Mouse (Mus musculus) liver, embryonic 16.5 days (tissue): ENCODE results near the gene Msn. TPM values are rescaled to one million over a fixed set of nuclear protein-coding genes. Genes with fewer than 3 reads are reported as not detected.

Experiments used
- ATAC-seq: fragments of 200-750 bp; cut with Nextera tagmentation; 2 replicates; pipeline ENCODE4 v1.8.0; 2017; ENCODE audit warnings: low read depth, mild to moderate bottlenecking, moderate number of reproducible peaks, moderate library complexity
- H3K27ac ChIP-seq: fragments of 300-500 bp; sonication (generic); 2 replicates; pipeline ENCODE4 v1.5.1; 2014; ENCODE audit warnings: mild to moderate bottlenecking, low read length
- H3K27me3 ChIP-seq: fragments of 300-500 bp; sonication (generic); 2 replicates; pipeline ENCODE4 v1.6.1; 2014; ENCODE audit warnings: low read depth, low read length, mixed read lengths; ENCODE audit not compliant: control insufficient read depth, insufficient read depth
- H3K36me3 ChIP-seq: fragments of 300-500 bp; sonication (generic); 2 replicates; pipeline ENCODE4 v1.6.1; 2014; ENCODE audit warnings: mild to moderate bottlenecking; ENCODE audit not compliant: control insufficient read depth, insufficient read depth
- H3K4me1 ChIP-seq: fragments of 300-500 bp; sonication (generic); 2 replicates; pipeline ENCODE4 v1.6.1; 2014; ENCODE audit warnings: low read depth, low read length, mixed read lengths; ENCODE audit not compliant: control insufficient read depth
- H3K4me2 ChIP-seq: fragments of 300-500 bp; sonication (generic); 2 replicates; pipeline ENCODE4 v1.6.1; 2014; ENCODE audit warnings: low read depth, low read length, mixed read lengths
- H3K4me3 ChIP-seq: fragments of 300-500 bp; sonication (generic); 2 replicates; pipeline ENCODE4 v1.5.1; 2014; ENCODE audit warnings: low read depth, mild to moderate bottlenecking, low read length
- H3K9ac ChIP-seq: fragments of 300-500 bp; sonication (generic); 2 replicates; pipeline ENCODE4 v1.6.1; 2014; ENCODE audit warnings: low read depth, low read length
- H3K9me3 ChIP-seq: fragments of 300-500 bp; sonication (generic); replicated peaks from 2 replicates; pipeline ENCODE4 v1.6.1; 2016; ENCODE audit warnings: low read length; ENCODE audit not compliant: control insufficient read depth
- WGBS: fragments of 180-500 bp; shearing (Covaris S2); extraction: QIAGEN DNeasy Blood & Tissue Kit; methylation state at CpG from one replicate; pipeline ENCODE4 v1.1.7; 2014; ENCODE audit not compliant: insufficient replicate concordance; 5-methylcytosine and 5-hydroxymethylcytosine counted together
- polyA plus RNA-seq: library from polyadenylated mRNA; unstranded; fragments of >200 nt; fragmentation: Nextera tagmentation; extraction: Ambion mirVana; gene quantifications from 2 replicates; pipeline ENCODE4 v1.2.1, GENCODE M21; 2015

The Msn gene
- polyA plus RNA-seq: 53.5 and 54.8 TPM in 2 replicates

- peak; percentile 89 for ATAC-seq
- Histone ChIP-seq H3K27me3 (no peaks in the 10 kb centered on the region; the same call in 1 of the 2 replicates), H3K4me2 (peak within 1 kb of the TSS; percentile 82), H3K9ac (peak within 1 kb of the TSS; percentile 73), H3K4me1 (peaks cover 3% of the 10 kb centered on the region), H3K9me3 (no peaks in the 10 kb centered on the region), H3K4me3 (peak within 1 kb of the TSS; percentile 75), H3K36me3 (no peaks in the 10 kb centered on the region), H3K27ac (peak within 1 kb of the TSS; percentile 79)
- WGBS: 23% methylated on average over 30 of the region's 44 CpGs
These were observed at the start of gene Msn for GRCm38 (mm10) chrX:96095509-96096499. Gene Msn, plus strand, starts transcription at chrX:96096042.

- no peak for ATAC-seq
- no peak overlapping the region for H3K4me2 ChIP-seq
- H3K36me3 ChIP-seq: no peaks in the 10 kb centered on the region
- no peaks in the 10 kb centered on the region for H3K27me3 ChIP-seq
- no peaks in the 10 kb centered on the region for H3K9me3 ChIP-seq
- 46% methylated on average over 1 of the region's 1 CpGs for WGBS
- no peak overlapping the region for H3K27ac ChIP-seq
- H3K9ac ChIP-seq: no peak overlapping the region
- H3K4me1 ChIP-seq: no peaks in the 10 kb centered on the region
- no peak overlapping the region for H3K4me3 ChIP-seq
These were observed 43.0 kb upstream of the Msn start for GRCm38 (mm10) chrX:96052798-96053197.

- ATAC-seq: no peak
- no peaks in the 10 kb centered on the region for H3K36me3 ChIP-seq
- no peaks in the 10 kb centered on the region for H3K9me3 ChIP-seq
- H3K9ac ChIP-seq: no peak overlapping the region
- H3K27ac ChIP-seq: no peak overlapping the region
- H3K27me3 ChIP-seq: no peaks in the 10 kb centered on the region
- H3K4me2 ChIP-seq: no peak overlapping the region
- no peak overlapping the region for H3K4me3 ChIP-seq
- H3K4me1 ChIP-seq: no peaks in the 10 kb centered on the region
These were observed 18.1 kb upstream of the Msn start for GRCm38 (mm10) chrX:96077747-96078146.

GRCm38 (mm10) chrX:96086259-96086658 lies 9.6 kb upstream of the Msn start:
- Histone ChIP-seq H3K4me2 (no peak overlapping the region), H3K9ac (no peak overlapping the region), H3K9me3 (no peaks in the 10 kb centered on the region), H3K4me3 (no peak overlapping the region), H3K36me3 (no peaks in the 10 kb centered on the region), H3K27me3 (no peaks in the 10 kb centered on the region), H3K4me1 (no peaks in the 10 kb centered on the region), H3K27ac (no peak overlapping the region)
- WGBS: 37% methylated on average over 2 of the region's 2 CpGs
- no peak for ATAC-seq

GRCm38 (mm10) chrX:96096513-96097210 lies 820 bp downstream of the Msn start:
- no peaks in the 10 kb centered on the region; the same call in 1 of the 2 replicates for H3K27me3 ChIP-seq
- peak overlapping the region; percentile 79 for H3K27ac ChIP-seq
- WGBS: 15% methylated on average over 15 of the region's 15 CpGs
- peak overlapping the region; percentile 75 for H3K4me3 ChIP-seq
- H3K9ac ChIP-seq: peak overlapping the region; percentile 73
- H3K36me3 ChIP-seq: no peaks in the 10 kb centered on the region
- no peaks in the 10 kb centered on the region for H3K9me3 ChIP-seq
- peaks cover 3% of the 10 kb centered on the region for H3K4me1 ChIP-seq
- ATAC-seq: peak; percentile 73
- H3K4me2 ChIP-seq: peak overlapping the region; percentile 82

- peak overlapping the region; percentile 82 for H3K4me2 ChIP-seq
- no peak overlapping the region for H3K27ac ChIP-seq
- H3K4me3 ChIP-seq: peak overlapping the region; percentile 75
- H3K4me1 ChIP-seq: peaks cover 3% of the 10 kb centered on the region
- 40% methylated on average over 5 of the region's 5 CpGs for WGBS
- no peak for ATAC-seq
- no peaks in the 10 kb centered on the region for H3K36me3 ChIP-seq
- no peak overlapping the region; the same call in 1 of the 2 replicates for H3K9ac ChIP-seq
- H3K9me3 ChIP-seq: no peaks in the 10 kb centered on the region
- no peaks in the 10 kb centered on the region; the same call in 1 of the 2 replicates for H3K27me3 ChIP-seq
These were observed 1.7 kb downstream of the Msn start for GRCm38 (mm10) chrX:96097491-96097970.

GRCm38 (mm10) chrX:96099003-96099402 lies 3.2 kb downstream of the Msn start:
- 72% methylated on average over 2 of the region's 2 CpGs for WGBS
- no peaks in the 10 kb centered on the region; the same call in 1 of the 2 replicates for H3K27me3 ChIP-seq
- no peak overlapping the region for H3K4me2 ChIP-seq
- H3K36me3 ChIP-seq: no peaks in the 10 kb centered on the region
- H3K9me3 ChIP-seq: no peaks in the 10 kb centered on the region
- no peak overlapping the region for H3K27ac ChIP-seq
- H3K4me1 ChIP-seq: peaks cover 3% of the 10 kb centered on the region
- H3K4me3 ChIP-seq: no peak overlapping the region
- no peak for ATAC-seq
- no peak overlapping the region for H3K9ac ChIP-seq

- Histone ChIP-seq H3K36me3 (no peaks in the 10 kb centered on the region), H3K4me2 (no peak overlapping the region), H3K27me3 (no peaks in the 10 kb centered on the region), H3K27ac (no peak overlapping the region), H3K9me3 (no peaks in the 10 kb centered on the region), H3K4me1 (no peaks in the 10 kb centered on the region), H3K9ac (no peak overlapping the region), H3K4me3 (no peak overlapping the region)
- ATAC-seq: no peak
- 43% methylated on average over 3 of the region's 3 CpGs for WGBS
These were observed 11.8 kb downstream of the Msn start for GRCm38 (mm10) chrX:96107427-96108291.
